Mouse (Mus musculus) left cerebral cortex, adult 18-20 months (tissue): ENCODE measurements around the gene Nol11. TPM values are rescaled to one million over a fixed set of nuclear protein-coding genes. Genes with fewer than 3 reads are reported as not detected.
"Not testable (repeated sequence)": the region's sequence is repeated elsewhere in the genome, so short reads cannot be mapped to it uniquely, and the experiment has no call there.

ENCODE experiments used
- DNase-seq, 2 experiments: peaks; one replicate each; pipeline ENCODE4 v3.0.0; 2021 to 2022; ENCODE audit warnings: low spot score in 2 of 2, mixed read lengths in 1 of 2
- total RNA-seq, 2 experiments: library from RNA; stranded (reverse); gene quantifications; 2 replicates each; pipeline ENCODE4 v1.2.3; 2021

The Nol11 gene
- total RNA-seq, 2 experiments from 2014 or later, result 23.6 to 24.0 TPM

- DNase-seq, result no peak
Observed at GRCm38 (mm10) chr11:107156977-107157642, 32.1 kb downstream of the Nol11 start.

- DNase-seq, result no peak
Observed at GRCm38 (mm10) chr11:107155292-107155691, 33.9 kb downstream of the Nol11 start.

GRCm38 (mm10) chr11:107154431-107154830, 34.8 kb downstream of the Nol11 start:
- no peak for DNase-seq

GRCm38 (mm10) chr11:107153645-107154044, 35.5 kb downstream of the Nol11 start:
- DNase-seq, result no peak

- no peak for DNase-seq
Observed at GRCm38 (mm10) chr11:107151809-107152208, 37.4 kb downstream of the Nol11 start.

- DNase-seq, result not testable (repeated sequence)
Observed at GRCm38 (mm10) chr11:107143956-107144355, 45.2 kb downstream of the Nol11 start.

- DNase-seq, result no peak
Observed at GRCm38 (mm10) chr11:107142382-107142781, 46.8 kb downstream of the Nol11 start.

GRCm38 (mm10) chr11:107140756-107141155, 48.4 kb downstream of the Nol11 start:
- DNase-seq, result no peak

- DNase-seq, result peak in 1 of 2 experiments; percentile 19
Observed at GRCm38 (mm10) chr11:107138633-107139032, 50.5 kb downstream of the Nol11 start.

- no peak for DNase-seq
Observed at GRCm38 (mm10) chr11:107137593-107137992, 51.6 kb downstream of the Nol11 start.

GRCm38 (mm10) chr11:107136458-107136857, 52.7 kb downstream of the Nol11 start:
- DNase-seq, result not testable (repeated sequence)

GRCm38 (mm10) chr11:107135741-107136140, 53.4 kb downstream of the Nol11 start:
- DNase-seq, result no peak

GRCm38 (mm10) chr11:107132426-107132825, 56.8 kb downstream of the Nol11 start:
- DNase-seq, result no peak

- peak; percentile 84 to 91 for DNase-seq
Observed at GRCm38 (mm10) chr11:107131749-107132421, 57.3 kb downstream of the Nol11 start, which contains the start of gene Bptf. TSS of gene Bptf (minus strand) at chr11:107132127.

- DNase-seq, result peak; percentile 41 to 51
Observed at GRCm38 (mm10) chr11:107130879-107131748, 58.1 kb downstream of the Nol11 start.

- no peak for DNase-seq
Observed at GRCm38 (mm10) chr11:107130221-107130788, 58.9 kb downstream of the Nol11 start.

- no peak for DNase-seq
Observed at GRCm38 (mm10) chr11:107129641-107130040, 59.5 kb downstream of the Nol11 start.

- not testable (repeated sequence) for DNase-seq
Observed at GRCm38 (mm10) chr11:107126716-107127115, 62.5 kb downstream of the Nol11 start.

GRCm38 (mm10) chr11:107125011-107125410, 64.2 kb downstream of the Nol11 start:
- DNase-seq, result no peak

- DNase-seq, result peak in 1 of 2 experiments; percentile 47
Observed at GRCm38 (mm10) chr11:107124327-107124731, 64.9 kb downstream of the Nol11 start.

- no peak for DNase-seq
Observed at GRCm38 (mm10) chr11:107117789-107118188, 71.4 kb downstream of the Nol11 start.
